Mouse (Mus musculus): ENCODE results near the gene Ppip5k1.

Gene Ppip5k1

DNA sequence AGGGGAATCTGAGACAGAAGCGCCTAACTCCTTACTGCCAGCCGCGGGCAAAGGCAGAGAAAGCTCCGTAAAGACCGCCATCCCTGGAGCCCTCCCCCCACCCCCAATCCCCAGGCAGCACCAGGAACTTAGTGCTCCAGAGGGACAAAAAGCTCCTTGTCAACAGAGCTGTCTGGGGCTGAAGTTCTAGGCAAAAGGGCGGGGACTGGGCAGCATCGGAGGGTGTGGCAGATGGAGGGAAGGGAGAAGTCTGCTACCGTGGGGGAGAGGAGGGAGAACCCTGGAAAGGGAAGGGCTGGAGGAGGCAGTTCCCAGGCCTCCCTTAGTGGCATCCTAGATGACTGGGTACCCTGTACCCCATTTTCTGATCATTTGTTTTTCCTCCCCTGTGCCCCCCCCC, 57.1 kb downstream of the Ppip5k1 start:
- no peak for DNase-seq (ENCODE audit: inconsistent ontology term)

DNA sequence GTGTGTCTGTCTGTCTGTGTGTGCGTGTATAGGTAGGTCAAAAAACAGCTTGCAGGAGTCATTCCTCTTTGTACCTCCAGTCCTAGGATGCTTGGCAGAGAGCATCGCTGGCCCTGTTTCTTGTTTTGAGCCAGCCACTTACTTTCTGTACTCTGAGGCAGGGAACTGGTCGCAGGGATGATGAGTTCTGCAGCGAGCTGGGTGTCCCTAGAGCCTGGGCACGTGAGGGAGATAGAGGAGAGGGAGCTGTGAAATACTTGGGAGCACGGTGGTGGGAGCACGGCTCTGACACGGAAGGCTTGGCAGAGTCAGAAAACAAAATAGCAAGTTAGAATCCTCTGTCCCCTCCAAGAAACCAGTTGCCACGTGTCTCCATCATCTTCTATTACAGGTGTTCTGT, 57.5 kb downstream of the Ppip5k1 start:
- no peak for DNase-seq (ENCODE audit: inconsistent ontology term)

DNA sequence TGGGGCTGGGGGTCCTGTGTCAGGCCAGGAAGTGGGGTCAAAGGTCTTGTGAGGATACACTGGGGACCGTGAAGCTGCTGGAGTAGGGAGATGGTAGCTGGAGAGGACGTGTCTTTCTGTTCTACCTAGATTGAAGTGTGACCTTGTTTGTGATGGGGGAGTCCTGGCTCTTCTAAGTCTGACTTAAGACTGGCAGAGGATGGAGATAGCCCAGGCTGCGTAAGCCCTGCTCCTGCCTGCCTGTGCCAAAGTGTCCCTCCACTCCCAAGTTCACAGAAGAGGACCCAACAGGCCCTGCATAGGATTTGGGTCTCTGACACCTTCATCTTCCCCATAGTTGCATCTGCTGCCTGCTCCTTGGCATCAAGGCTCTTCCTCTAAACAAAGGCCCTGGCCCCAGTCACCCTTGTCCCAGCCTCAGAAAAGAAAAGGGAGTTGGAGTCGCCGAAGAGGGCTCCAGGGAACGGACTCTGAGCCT, 58.4 kb downstream of the Ppip5k1 start:
- no peak for DNase-seq (ENCODE audit: inconsistent ontology term)

DNA sequence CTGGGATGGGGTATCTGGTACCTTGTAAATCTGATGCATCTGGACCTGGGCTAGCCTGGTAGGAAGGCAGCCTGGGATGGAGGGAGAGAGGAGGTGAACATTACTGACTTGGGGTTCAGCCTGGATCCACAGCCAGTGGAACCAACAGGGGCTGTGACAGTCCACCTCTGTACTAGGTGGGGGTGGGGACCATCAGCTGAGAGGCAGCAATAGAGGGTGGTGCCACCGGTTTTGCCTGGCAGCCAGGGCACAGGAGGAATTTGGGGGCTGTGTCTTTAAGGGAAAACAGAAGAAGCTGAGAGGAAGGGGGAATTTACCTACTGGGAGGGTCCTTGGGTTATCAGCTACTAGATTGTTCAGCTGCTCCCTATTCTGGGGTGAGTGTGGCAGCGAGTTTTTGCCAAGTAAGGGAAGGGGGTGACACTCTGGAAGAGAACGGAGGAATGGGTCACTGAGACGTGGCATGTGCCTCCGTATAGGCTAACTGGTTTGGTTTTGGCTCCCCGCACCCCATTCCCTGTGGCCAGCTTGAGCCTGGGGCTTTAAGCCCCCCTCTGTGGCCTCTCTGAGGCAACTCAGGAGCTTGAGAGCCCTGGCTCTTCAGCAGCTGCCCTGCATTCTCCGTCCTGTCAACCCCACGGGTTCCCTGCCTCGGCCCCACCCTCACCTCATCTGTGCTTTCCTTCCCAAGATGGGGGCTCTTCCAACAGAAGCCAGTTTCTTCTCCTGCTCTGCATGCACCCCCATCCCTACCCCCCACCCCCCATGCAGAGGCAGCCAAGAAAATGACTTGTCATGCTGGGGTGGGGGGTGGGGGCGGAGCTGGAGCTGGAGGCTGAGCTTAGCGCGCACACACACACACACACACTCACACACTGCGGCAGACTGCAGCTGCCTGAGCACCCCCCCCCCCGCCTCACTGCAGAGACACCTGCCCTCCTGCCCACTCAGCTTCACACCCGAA, 59.3 kb downstream of the Ppip5k1 start:
- peak; percentile 50 for DNase-seq (ENCODE audit: inconsistent ontology term)

DNA sequence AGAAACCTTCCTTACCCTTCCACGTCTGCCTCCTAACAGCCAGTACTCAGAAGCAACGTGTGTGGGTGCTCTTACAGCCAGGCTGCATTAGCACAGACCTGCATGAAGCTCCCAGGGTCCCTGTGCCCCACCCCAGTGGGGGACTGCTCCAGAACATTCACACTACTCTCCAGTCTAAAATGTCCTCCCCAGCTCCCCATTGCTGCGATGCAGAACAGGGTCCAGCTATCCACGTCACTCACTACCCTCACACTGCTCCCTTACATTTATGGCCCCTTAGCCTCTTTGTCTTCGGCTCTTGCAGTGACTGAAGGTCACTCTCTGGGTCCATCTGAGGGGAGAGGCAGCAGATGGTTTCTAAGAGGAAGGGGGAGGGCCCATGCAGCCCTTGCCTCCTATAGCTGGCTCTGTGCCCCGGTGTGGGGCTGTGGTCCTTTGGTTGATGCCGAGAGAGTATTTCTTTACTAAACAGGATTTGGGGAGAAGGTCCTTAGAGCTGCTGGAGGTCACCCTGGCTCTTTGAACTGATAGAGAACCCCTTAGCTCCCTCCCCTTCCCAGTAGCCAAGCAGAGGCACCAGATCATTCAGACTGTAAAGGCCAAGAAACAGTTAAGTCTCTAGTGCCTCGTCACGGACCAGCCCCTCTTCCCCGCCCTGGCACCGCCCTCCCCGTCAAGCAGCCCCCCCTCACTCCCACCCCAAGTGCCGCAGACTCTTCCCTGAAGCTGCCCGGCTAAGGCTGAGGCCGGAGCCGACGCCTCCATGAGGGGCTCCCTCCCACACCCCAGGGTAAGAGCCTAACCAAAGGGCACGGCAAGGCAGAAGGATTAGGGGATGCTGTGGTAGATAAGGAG, 60.2 kb downstream of the Ppip5k1 start:
- peak; percentile 76 for DNase-seq (ENCODE audit: inconsistent ontology term)

DNA sequence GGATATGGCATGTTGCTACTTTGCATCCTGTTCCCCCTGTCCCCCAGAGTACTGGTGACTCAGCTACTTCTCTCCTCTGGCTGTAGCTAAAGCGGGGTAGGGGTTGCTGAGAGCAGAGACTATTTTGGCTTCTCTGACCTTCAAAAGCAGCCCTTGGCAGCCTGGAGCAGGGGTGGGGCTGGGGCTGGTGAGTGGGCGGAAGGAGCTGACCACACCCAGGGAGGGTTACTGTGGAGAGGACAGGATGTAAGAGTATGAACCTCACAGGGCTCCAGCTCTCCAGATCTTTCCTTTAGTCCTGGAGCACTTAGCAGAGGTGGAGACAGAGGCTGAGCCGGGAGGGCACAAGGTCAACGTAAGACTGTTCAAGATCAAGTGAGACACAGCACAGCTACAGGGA, 61.0 kb downstream of the Ppip5k1 start:
- DNase-seq (ENCODE audit: inconsistent ontology term) = no peak

DNA sequence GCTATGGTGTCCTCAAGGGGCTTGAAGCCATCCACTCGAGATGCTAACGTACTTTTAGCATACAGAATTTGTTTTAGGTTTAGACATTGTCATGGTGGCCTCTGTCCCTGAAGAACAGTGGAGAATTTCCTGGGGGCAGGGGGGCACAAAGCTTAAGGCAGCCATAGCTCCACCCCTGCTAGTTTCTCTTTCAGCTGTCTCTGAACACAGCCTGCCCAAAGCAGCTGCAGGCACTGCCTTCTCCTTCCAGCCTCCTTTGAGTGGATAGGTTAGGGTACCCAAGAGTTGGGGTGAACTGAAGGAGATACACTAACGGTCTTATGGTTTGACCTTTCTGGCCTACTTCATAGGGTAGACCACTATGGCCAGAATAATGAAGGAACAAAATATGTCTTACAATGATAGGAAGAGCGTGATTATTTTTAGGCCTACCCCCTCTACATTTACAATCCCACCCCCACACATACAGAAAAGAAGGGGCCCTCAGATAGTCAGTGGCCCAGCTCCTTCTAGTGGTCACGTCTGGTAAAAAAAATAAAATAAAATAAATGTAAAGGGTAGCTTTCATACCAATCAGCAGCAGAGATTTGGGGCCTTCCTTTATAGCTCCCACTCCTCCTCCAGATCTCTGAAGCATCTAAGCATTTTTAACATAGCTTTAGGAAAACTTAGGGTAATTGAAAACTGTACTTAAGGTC, 62.7 kb downstream of the Ppip5k1 start:
- DNase-seq (ENCODE audit: inconsistent ontology term) = no peak

DNA sequence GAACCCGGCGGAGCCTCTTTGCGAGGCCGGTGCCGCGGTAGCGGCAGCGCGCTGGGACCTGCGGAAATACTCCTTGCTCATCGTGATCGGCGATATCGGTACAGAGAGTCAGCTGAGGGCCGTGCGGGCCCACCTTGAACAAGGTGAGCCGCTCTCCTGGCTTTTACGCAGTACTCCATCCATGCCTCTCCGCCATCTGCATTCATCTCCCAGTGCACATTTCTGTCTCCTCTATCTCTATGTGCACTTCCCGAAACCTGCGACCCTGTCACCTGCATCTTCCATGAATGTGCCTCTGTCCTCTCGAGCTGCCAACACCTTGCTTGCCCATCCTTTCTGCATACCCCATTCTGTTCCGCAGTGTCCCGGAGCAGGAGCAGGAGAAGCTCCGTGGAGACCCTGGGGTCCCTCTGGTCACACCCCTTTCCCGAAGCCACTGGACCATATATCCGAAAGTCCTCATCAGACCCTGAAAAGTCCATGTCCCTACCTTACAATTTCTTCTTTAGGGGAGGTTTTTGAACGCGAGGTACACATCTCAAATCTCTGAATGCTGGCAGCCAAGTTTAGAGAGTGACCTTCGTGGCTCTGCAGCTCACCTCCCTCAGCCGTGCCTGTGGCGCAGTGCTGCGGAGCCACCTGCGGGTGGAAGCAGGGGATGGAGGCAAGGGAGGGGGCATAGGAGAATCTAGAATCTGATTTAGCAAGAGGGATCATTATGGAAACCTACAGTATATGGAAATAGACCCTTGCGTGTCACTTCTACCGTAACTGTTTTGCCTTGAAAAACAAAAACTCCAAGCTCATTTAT, 65.3 kb downstream of the Ppip5k1 start:
- DNase-seq (ENCODE audit: inconsistent ontology term) = peak; percentile 20

DNA sequence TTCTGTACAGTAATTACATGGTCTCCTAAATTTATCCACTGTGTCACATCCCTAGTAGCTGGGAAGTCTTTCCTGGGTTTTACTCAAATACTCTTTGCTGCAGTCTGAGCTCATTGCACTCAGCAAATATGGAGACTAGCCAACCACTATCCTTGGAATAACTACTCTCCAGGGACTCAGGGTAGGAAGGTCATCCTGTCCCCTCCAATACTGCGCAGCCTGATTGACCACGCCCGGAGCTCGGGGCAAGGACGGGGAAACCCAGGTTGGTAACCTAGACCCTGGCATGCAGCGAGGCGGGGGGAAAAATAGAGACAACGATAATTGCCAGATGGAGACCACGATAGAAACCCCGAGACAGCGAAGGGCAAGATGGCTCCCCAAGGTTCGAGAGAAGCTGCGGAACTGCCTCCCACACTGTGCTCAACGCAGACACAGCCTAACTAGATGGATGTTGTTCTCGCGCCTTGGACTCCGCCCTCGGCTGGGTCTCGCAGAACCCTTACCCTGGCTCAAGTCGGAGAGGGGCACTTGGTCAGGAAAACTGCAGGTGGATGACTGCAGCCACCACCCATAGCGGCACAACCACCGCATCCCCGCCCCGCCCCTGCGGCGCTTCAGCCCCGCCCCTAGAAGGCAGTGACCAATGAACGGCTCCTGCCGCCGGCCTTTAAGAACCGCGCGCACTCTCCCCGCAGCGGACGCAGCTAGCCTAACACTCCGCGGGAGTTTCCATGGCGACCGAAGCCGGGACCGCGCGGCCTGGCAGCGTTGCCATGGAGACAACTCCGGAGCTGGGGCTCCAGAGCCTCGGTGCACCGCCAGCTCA, 66.1 kb downstream of the Ppip5k1 start, which contains the start of gene Map1a:
Gene Map1a (plus strand): TSS at position 700 of the 829 bp plus-strand sequence.
- peak; percentile 94 for DNase-seq (ENCODE audit: inconsistent ontology term)

DNA sequence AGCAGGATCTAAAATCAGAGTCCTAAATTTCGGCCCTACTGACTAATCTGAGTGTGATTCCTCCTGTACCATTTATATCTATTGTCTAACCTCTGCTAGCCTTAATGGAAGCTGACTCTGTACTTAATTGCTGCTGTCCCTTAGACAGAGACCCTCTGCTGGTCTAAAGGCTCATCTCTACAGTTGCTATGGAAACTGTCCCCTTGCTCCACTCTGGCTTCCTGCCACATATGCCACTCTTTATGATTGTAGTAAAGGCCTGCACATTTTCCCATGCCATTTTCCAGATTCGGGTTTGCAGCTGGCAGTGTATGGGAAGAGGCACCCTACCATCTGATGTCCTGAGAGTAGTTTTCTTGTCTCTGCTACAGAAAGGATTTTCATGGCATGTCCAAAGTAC, 67.3 kb downstream of the Ppip5k1 start:
- no peak for DNase-seq (ENCODE audit: inconsistent ontology term)

DNA sequence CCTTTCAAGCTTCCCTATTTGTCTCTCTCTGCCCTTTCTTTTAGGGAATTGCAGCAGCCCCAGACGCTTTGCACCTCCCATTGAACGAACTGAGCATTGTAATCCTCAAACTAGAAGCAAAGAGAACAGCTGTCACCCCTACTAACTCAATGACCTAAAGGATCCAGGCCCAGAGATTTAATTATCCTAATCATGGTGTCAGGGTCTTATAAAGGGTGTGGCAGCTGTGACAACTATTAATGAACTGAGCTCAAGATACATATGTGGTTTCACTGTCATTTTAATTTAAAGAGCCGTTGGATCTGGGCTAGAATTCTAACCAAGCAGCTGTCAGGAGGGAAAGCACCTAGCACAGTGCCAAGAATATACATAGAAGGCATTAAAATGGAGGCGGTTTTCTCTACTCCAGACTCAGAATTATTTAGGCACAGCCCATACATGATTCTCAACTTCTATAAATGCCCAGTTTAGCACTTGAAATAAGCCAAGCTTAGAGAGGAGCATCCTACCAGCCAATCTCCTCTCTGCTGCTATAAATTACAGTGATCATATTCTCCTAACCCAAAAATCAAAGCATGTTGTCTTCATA, 83.2 kb downstream of the Ppip5k1 start:
- DNase-seq (ENCODE audit: inconsistent ontology term) = no peak

DNA sequence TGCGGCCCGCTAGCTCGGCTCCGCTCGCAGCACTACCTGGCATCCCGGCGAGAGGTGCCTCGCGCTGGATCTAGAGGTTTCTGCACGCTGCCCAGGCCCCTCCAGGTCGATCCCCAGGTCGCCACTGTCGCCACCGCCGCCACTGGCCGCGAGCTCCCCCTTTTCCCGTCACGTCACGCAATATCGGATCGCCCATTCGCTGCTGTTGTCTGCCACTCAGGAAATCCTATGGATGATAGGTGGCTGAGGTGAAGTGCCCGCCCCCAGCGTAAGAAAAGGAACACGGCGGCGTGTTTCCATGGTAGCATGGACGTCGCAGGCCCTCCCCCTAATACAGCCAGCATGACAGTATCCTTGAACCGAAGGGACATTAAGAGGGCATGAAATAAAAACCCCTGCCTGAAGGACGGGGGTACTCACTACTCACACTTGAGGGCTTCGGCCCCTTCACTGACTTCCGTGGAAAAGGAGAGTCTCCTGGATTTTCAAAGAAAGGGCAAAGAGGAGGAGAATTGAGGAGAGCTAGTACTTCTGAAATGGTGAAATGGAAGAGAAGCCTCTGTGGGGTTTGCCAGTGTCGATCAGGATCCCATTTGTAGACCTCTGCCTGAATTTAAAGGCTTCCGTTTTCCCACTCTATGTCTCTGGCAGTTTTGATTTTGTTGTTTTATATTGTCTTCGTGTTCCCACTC, 83.8 kb downstream of the Ppip5k1 start, which contains the start of gene Trp53bp1:
Gene Trp53bp1 (minus strand): TSS at position 172 of the 692 bp plus-strand sequence.
- peak; percentile 97 for DNase-seq (ENCODE audit: inconsistent ontology term)

DNA sequence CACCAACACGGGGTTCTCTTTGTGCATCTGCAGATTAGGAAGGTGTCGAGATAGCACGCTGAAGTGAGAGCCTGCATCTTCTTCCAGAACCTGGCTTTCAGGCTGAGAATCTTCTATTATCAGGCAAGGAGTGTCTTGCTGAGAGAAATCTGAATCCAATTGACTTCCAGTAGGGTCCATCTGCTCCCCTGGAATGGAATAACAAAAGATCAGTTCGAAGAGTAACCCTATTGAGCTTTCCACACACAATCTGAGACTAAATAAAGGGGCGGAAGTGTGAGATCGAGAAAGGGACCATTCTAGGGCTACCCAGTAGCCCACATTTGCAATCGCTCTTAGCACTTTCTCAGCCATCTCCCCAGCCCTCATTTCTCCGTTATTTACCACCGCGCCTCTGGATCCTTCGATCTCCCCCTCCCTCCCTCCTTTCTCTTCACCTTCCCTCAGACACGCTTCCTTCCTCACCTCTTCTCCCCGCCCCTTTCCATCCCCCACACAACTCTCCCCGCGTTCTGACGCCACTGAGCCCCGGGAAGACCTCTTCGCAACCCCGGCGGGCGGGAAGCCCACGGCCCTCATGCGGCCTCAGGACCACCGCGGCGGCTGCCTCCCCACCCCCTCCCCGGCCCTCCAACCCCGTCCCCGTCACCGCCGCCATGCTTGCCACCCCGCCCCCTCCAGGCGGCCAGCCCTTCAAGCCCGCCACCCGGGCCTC, 84.5 kb downstream of the Ppip5k1 start:
- DNase-seq (ENCODE audit: inconsistent ontology term) = no peak

DNA sequence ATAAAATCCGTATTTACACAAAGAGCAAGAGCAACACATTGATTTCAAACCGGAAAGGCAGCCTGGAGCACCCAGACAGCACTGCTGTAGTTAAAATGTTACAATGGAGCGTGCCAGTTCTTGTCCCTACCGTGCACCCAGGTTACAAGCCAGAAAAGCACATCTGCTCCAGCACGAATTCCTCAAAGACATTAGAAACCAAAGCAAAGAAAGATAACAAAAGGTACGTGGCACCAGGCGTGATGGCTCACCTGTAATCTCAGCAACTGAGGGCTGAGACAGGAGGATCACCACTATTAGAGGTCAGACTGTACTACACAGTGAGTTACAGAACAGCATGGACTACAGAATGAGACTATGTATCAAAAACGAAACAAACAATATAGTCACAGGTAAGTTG, 86.8 kb downstream of the Ppip5k1 start:
- DNase-seq (ENCODE audit: inconsistent ontology term) = no peak
